Mouse (Mus musculus) left cerebral cortex, postnatal 25 days (tissue): ENCODE measurements around the gene Tcf20. TPM values are rescaled to one million over a fixed set of nuclear protein-coding genes. Genes with fewer than 3 reads are reported as not detected.

Experiments
- DNase-seq, 2 experiments: peaks; one replicate each; pipeline ENCODE4 v3.0.0; 2022; ENCODE audit warnings: low spot score in 2 of 2, mixed read lengths in 1 of 2
- intact Hi-C: fragments of 180-260 bp; cut with DNase I; formaldehyde crosslinking; loops from one replicate; pipeline ENCODE4 v1.15.1; 2025
- total RNA-seq, 2 experiments: library from RNA; stranded (reverse); gene quantifications; 2 replicates each; pipeline ENCODE4 v1.2.3; 2021

Tcf20 gene
- total RNA-seq: 100 to 1,000 TPM; 181 to 193 TPM

- DNase-seq: peak; percentile 91 to 96
- intact Hi-C loops: no loop called here
Measured at GRCm38 (mm10) chr15:82987732-82988112, at the start of gene Tcf20. Gene Tcf20 (minus strand): TSS chr15:82987872.

- intact Hi-C loops: loop anchor here (2.0 to 5.0 kb wide), 2 partner anchors 135 to 232 kb away; no protein-coding TSS in a partner anchor
- DNase-seq: peak in 1 of 2 experiments; percentile 52
Measured at GRCm38 (mm10) chr15:83036900-83037519, 49.3 kb upstream of the Tcf20 start.

GRCm38 (mm10) chr15:83036089-83036488, 48.4 kb upstream of the Tcf20 start:
- DNase-seq: peak in 1 of 2 experiments; percentile 44
- intact Hi-C loops: loop anchor here (2.0 to 5.0 kb wide), 2 partner anchors 134 to 231 kb away; no protein-coding TSS in a partner anchor

- intact Hi-C loops: no loop called here
- DNase-seq: peak; percentile 76 to 79
Measured at GRCm38 (mm10) chr15:83034275-83034977, 46.8 kb upstream of the Tcf20 start.

- intact Hi-C loops: no loop called here
- DNase-seq: no peak
Measured at GRCm38 (mm10) chr15:83032981-83033541, 45.4 kb upstream of the Tcf20 start, which contains the start of gene Nfam1. Gene Nfam1 (minus strand): TSS chr15:83033306.

- intact Hi-C loops: no loop called here
- no peak for DNase-seq
Measured at GRCm38 (mm10) chr15:83030884-83031283, 43.2 kb upstream of the Tcf20 start.

GRCm38 (mm10) chr15:83029725-83030718, 42.4 kb upstream of the Tcf20 start:
- intact Hi-C loops: no loop called here
- no peak for DNase-seq

GRCm38 (mm10) chr15:83026129-83026528, 38.5 kb upstream of the Tcf20 start:
- DNase-seq: peak in 1 of 2 experiments; percentile 29
- intact Hi-C loops: no loop called here

- intact Hi-C loops: no loop called here
- DNase-seq: no peak
Measured at GRCm38 (mm10) chr15:83025041-83025760, 37.5 kb upstream of the Tcf20 start.

- intact Hi-C loops: no loop called here
- no peak for DNase-seq
Measured at GRCm38 (mm10) chr15:83022947-83023346, 35.3 kb upstream of the Tcf20 start.

- intact Hi-C loops: no loop called here
- peak; percentile 77 to 92 for DNase-seq
Measured at GRCm38 (mm10) chr15:83010990-83011664, 23.5 kb upstream of the Tcf20 start.

GRCm38 (mm10) chr15:83010423-83010822, 22.8 kb upstream of the Tcf20 start:
- no peak for DNase-seq
- intact Hi-C loops: no loop called here

- intact Hi-C loops: no loop called here
- DNase-seq: peak in 1 of 2 experiments; percentile 59
Measured at GRCm38 (mm10) chr15:83009532-83009931, 21.9 kb upstream of the Tcf20 start.

GRCm38 (mm10) chr15:83008761-83009423, 21.2 kb upstream of the Tcf20 start:
- peak; percentile 39 to 73 for DNase-seq
- intact Hi-C loops: no loop called here

GRCm38 (mm10) chr15:83007346-83007920, 19.8 kb upstream of the Tcf20 start:
- DNase-seq: no peak
- intact Hi-C loops: no loop called here

GRCm38 (mm10) chr15:83002665-83003548, 15.2 kb upstream of the Tcf20 start:
- intact Hi-C loops: no loop called here

More at GRCm38 (mm10) chr15:83002665-83003548, 15.2 kb upstream of the Tcf20 start:
- peak; percentile 90 to 97 for DNase-seq
